35 mouse cellular contexts compared by ENCODE assay signal in genomic region chr16:13704676-13705075, GRCm38 (mm10). TPM values are rescaled to one million over a fixed set of nuclear protein-coding genes. Genes with fewer than 3 reads are reported as not detected.
"Had no signal": no experiment of that assay in that cellular context is flagged by ENCODE, and none has a peak within 500 bp of the region (broad histone marks: within the 10 kb centered on the region; RNA-seq: fewer than 3 reads in every experiment).

No protein-coding gene starts in this region.

- H3K9me3 ChIP-seq: heart, embryonic 10.5 days; heart, embryonic 12.5 days; hindbrain, embryonic 13.5 days; hindbrain, embryonic 15.5 days; kidney, embryonic 15.5 days; limb, embryonic 13.5 days; limb, embryonic 15.5 days; liver, embryonic 12.5 days had no signal

- DNase-seq: gastrocnemius, postnatal 14 days; gastrocnemius, postnatal 36 days; heart, adult 18-20 months; heart, postnatal 10 days; kidney, adult 11 months; kidney, adult 2 months; kidney, adult 9 months; kidney, postnatal 14 days; kidney, postnatal 36 days; layer of hippocampus, adult 9-11 months; layer of hippocampus, postnatal 36 days; left cerebral cortex, postnatal 4 days had no signal

- H3K4me1 ChIP-seq: heart, embryonic 10.5 days; heart, embryonic 12.5 days; hindbrain, embryonic 13.5 days; hindbrain, embryonic 15.5 days; kidney, embryonic 15.5 days; limb, embryonic 13.5 days; limb, embryonic 15.5 days; liver, embryonic 12.5 days had no signal

- H3K9ac ChIP-seq: heart, embryonic 12.5 days; hindbrain, embryonic 13.5 days; hindbrain, embryonic 15.5 days; kidney, embryonic 15.5 days; limb, embryonic 13.5 days; limb, embryonic 15.5 days; liver, embryonic 12.5 days; liver, embryonic 14.5 days had no signal

- H3K27ac ChIP-seq: heart, embryonic 10.5 days; hindbrain, embryonic 13.5 days; hindbrain, embryonic 15.5 days; hindbrain, postnatal 0 days; kidney, embryonic 15.5 days; kidney, postnatal 0 days; limb, embryonic 13.5 days; limb, embryonic 15.5 days; liver, embryonic 12.5 days; liver, embryonic 14.5 days had no signal

- H3K4me3 ChIP-seq: heart, embryonic 10.5 days; heart, embryonic 12.5 days; hindbrain, embryonic 13.5 days; hindbrain, embryonic 15.5 days; kidney, embryonic 15.5 days; limb, embryonic 13.5 days; limb, embryonic 15.5 days; liver, embryonic 12.5 days had no signal

- ATAC-seq: hindbrain, postnatal 0 days; intestine, embryonic 16.5 days; liver, embryonic 12.5 days had no signal

RNA-seq across cellular contexts. Expression of gene Pla2g10, which starts 26.1 kb away (rescaled TPM):
- total RNA-seq: gastrocnemius, adult 18-20 months; gastrocnemius, adult 8-10 months; gastrocnemius, postnatal 14 days; gastrocnemius, postnatal 36 days; heart, adult 18-20 months; heart, postnatal 10 days; heart, postnatal 25 days; hematopoietic stem cell, adult 5-6 weeks; hindbrain, postnatal 0 days; layer of hippocampus, adult 18-20 months; layer of hippocampus, adult 8-10 months; layer of hippocampus, postnatal 36 days; left cerebral cortex, adult 18-20 months; left cerebral cortex, adult 8-10 months; left cerebral cortex, postnatal 10 days; left cerebral cortex, postnatal 25 days; left cerebral cortex, postnatal 4 days; liver, adult 2 months had no signal
